Mouse (Mus musculus) embryonic facial prominence, embryonic 13.5 days (tissue): Measurements from ENCODE around the gene Canx. TPM values are rescaled to one million over a fixed set of nuclear protein-coding genes. Genes with fewer than 3 reads are reported as not detected.

Experiments
- ATAC-seq: fragments of 200-750 bp; cut with Nextera tagmentation; 2 replicates; pipeline ENCODE4 v1.8.0; 2017; ENCODE audit warnings: low read depth; ENCODE audit not compliant: insufficient number of reproducible peaks, insufficient read depth, low FRiP score, low TSS enrichment
- H3K27ac ChIP-seq: fragments of 300-500 bp; sonication (generic); 2 replicates; pipeline ENCODE4 v1.5.1; 2015; ENCODE audit warnings: moderate library complexity, mild to moderate bottlenecking, inconsistent platforms
- H3K27me3 ChIP-seq: fragments of 300-500 bp; sonication (generic); 2 replicates; pipeline ENCODE4 v1.6.1; 2015; ENCODE audit warnings: mild to moderate bottlenecking, inconsistent platforms
- H3K36me3 ChIP-seq: fragments of 300-500 bp; sonication (generic); 2 replicates; pipeline ENCODE4 v1.6.1; 2015; ENCODE audit warnings: mild to moderate bottlenecking, inconsistent platforms
- H3K4me1 ChIP-seq: fragments of 300-500 bp; sonication (generic); 2 replicates; pipeline ENCODE4 v1.6.1; 2015; ENCODE audit warnings: inconsistent platforms
- H3K4me2 ChIP-seq: fragments of 300-500 bp; sonication (generic); 2 replicates; pipeline ENCODE4 v1.6.1; 2015; ENCODE audit warnings: moderate library complexity, mild to moderate bottlenecking, inconsistent platforms
- H3K4me3 ChIP-seq: fragments of 300-500 bp; sonication (generic); 2 replicates; pipeline ENCODE4 v1.5.1; 2015; ENCODE audit warnings: mild to moderate bottlenecking, inconsistent platforms
- H3K9ac ChIP-seq: fragments of 300-500 bp; sonication (generic); 2 replicates; pipeline ENCODE4 v1.6.1; 2015; ENCODE audit warnings: mild to moderate bottlenecking, inconsistent platforms
- H3K9me3 ChIP-seq: fragments of 300-500 bp; sonication (generic); 2 replicates; pipeline ENCODE4 v1.6.1; 2016; ENCODE audit warnings: inconsistent platforms
- WGBS: fragments of 180-500 bp; shearing (Covaris S2); methylation state at CpG from one replicate; pipeline ENCODE4 v1.1.7; 2015; ENCODE audit warnings: mixed read lengths; 5-methylcytosine and 5-hydroxymethylcytosine counted together
- polyA plus RNA-seq: library from polyadenylated mRNA; unstranded; fragments of >200 nt; fragmentation: Nextera tagmentation; extraction: Ambion mirVana; gene quantifications from 2 replicates; pipeline ENCODE4 v1.2.1, GENCODE M21; 2015

Gene Canx
- polyA plus RNA-seq, result 289 and 322 TPM in 2 replicates

DNA sequence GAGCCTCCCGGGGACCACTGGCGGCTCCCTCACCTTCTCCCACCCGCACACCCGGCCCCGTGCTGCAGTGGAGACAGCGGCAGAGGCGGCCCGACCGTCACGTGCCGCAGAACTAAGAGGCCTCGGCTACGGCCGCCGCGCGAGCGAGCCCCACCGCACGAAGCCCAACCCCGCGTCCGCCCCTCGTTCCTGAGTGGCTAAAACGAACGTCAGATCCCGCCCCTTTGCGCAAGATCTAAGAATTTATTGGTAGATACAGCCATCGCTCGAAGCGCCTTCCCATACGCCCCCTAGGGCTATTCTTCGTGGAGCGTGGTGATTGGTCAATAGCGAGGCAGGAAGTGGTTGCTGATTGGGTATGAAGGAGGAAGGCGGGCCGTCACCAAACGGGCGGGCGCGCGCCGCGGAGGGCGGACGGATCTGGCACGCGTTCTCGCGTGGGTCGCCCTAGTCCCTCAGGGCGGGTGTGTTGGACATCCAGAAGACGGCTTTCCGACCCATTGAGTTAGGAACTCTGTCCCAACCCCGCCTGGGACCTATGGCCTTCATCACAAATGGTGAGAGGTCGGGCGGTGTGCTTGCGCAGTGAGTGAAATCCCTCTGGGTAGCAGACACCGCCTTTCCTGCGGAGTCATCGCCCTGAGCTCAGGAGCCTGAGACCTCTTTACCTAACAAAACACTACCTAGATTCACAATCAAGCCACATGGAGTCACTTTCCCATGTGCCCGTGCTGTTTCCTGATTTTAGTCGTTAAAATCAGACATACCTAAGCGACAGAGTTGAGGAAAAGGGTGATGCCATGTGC lies at the start of gene Canx:
Gene Canx (minus strand): TSS at position 178 of the 806 bp plus-strand sequence.
- peaks cover 2% of the 10 kb centered on the region; the same call in 1 of the 2 replicates for H3K36me3 ChIP-seq
- peak; percentile 97 for ATAC-seq
- H3K27me3 ChIP-seq, result no peaks in the 10 kb centered on the region
- H3K9me3 ChIP-seq, result no peaks in the 10 kb centered on the region
- under 1% methylated on average over 64 of the region's 64 CpGs for WGBS
- H3K27ac ChIP-seq, result peak within 1 kb of the TSS; percentile 92
- peak within 1 kb of the TSS; percentile 88 for H3K4me2 ChIP-seq
- H3K4me3 ChIP-seq, result peak within 1 kb of the TSS; percentile 75
- H3K4me1 ChIP-seq, result peaks cover 39% of the 10 kb centered on the region
- peak within 1 kb of the TSS; percentile 98 for H3K9ac ChIP-seq

DNA sequence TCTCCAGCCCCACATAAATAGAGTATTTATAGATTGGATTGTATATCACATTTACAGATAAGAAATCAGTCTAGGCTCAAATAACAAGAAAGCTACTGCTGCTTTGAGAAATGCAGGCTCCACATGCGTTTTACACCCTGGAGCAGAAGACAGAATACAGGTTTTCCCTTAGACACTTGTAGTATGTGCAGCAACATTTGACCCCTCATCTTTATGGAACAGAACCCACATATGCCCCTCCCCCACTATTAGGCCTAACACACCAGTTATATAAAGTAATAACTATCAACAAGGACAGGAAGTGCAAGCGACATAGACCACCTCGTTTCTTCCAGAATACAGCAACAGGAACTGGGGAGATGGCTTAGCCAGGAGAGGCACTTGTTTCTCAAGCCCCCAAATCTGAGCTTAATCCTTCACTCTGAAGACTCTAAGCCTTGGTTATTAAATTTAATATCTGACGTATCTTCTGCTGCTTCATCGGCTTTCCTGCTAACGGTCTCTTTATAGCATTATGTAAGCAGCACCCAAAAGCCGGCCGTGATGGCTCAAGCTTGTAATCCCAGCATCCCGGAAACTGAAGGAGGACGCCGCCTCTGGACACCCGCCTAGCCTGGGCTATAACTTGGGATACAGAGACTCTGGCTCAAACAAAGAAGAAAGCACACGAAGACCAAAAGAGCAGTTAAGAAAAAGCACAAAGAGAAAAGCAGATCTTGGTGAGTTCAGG lies 49.0 kb upstream of the Canx start:
- Histone ChIP-seq H3K27ac (no peak overlapping the region), H3K9me3 (no peaks in the 10 kb centered on the region), H3K9ac (no peak overlapping the region), H3K27me3 (no peaks in the 10 kb centered on the region), H3K4me2 (no peak overlapping the region), H3K4me3 (no peak overlapping the region), H3K36me3 (peaks cover 5% of the 10 kb centered on the region), H3K4me1 (peaks cover 22% of the 10 kb centered on the region)
- ATAC-seq, result no peak
- 85% methylated on average over 13 of the region's 13 CpGs for WGBS

DNA sequence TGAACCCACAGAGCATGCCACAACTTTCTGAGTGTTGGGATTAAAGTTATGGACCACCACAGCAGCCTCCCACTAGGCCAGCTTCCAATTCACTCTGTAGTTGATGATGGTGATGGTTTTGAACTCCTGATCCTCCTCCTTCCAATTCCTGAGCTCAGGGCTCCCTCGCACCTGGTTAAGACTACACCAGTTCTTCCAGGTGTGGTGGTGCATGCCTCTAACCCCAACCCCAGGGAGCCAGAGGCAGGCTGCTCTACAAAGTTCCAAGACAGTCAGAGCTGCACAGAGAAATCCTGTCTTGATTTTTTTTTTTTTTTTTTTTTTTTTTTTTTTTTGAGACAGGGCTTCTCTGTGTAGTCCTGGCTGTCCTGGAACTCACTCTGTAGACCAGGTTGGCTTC lies 48.1 kb upstream of the Canx start:
- Histone ChIP-seq H3K4me3 (no peak overlapping the region), H3K4me1 (peaks cover 20% of the 10 kb centered on the region), H3K27ac (no peak overlapping the region), H3K9ac (no peak overlapping the region), H3K4me2 (no peak overlapping the region), H3K36me3 (no peaks in the 10 kb centered on the region), H3K27me3 (no peaks in the 10 kb centered on the region), H3K9me3 (no peaks in the 10 kb centered on the region)
- no peak for ATAC-seq
- 100% methylated on average over 1 of the region's 1 CpGs for WGBS

DNA sequence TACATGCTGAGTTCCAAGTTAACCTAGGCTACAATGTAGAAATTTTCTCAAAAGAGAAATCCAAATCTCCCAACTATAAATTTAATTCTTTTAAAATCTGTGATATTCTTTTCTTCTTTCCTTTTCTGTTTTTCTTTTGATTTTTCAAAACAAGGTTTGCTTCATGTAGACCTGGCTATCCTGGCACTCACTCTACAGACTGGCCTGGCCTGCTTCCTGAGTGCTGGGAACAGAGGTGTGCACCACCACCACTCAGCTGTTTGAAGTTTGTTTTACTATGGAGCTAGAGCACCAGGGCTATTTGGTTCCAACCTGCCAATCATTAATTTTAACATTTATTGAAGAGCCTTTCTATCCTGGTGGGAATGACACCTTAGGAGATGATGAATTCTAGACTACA lies 47.6 kb upstream of the Canx start:
- H3K27me3 ChIP-seq, result no peaks in the 10 kb centered on the region
- no peak overlapping the region for H3K9ac ChIP-seq
- no peaks in the 10 kb centered on the region for H3K36me3 ChIP-seq
- H3K27ac ChIP-seq, result no peak overlapping the region
- no peak overlapping the region for H3K4me3 ChIP-seq
- no peak for ATAC-seq
- peaks cover 20% of the 10 kb centered on the region for H3K4me1 ChIP-seq
- no peaks in the 10 kb centered on the region for H3K9me3 ChIP-seq
- no peak overlapping the region for H3K4me2 ChIP-seq

DNA sequence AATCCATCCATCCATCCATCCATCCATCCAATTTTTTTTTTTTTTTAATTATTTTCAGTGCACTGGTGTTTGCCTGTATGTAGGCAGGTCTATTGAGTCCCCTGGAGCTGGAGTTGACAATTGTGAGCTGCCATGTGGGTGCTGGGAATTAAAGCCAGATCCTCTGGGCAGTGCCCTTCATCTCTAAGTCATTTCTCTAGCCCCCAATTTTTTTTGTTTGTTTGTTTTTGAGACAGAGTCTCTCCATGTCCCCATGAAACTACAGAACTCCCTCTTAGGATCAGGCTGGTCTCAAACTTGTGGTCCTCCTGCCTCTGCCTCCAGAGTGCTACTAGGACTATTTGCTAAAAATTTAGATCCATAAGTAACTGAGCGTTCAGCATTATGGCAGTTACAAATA lies 46.4 kb upstream of the Canx start:
- WGBS, result 92% methylated on average over 1 of the region's 1 CpGs
- no peak overlapping the region for H3K27ac ChIP-seq
- no peaks in the 10 kb centered on the region for H3K36me3 ChIP-seq
- H3K4me1 ChIP-seq, result peaks cover 20% of the 10 kb centered on the region
- no peak for ATAC-seq
- peak overlapping the region; percentile 74; the same call in 1 of the 2 replicates for H3K9ac ChIP-seq
- H3K9me3 ChIP-seq, result no peaks in the 10 kb centered on the region
- no peaks in the 10 kb centered on the region for H3K27me3 ChIP-seq
- H3K4me2 ChIP-seq, result peak overlapping the region; percentile 70
- peak overlapping the region; percentile 45; the same call in 1 of the 2 replicates for H3K4me3 ChIP-seq

DNA sequence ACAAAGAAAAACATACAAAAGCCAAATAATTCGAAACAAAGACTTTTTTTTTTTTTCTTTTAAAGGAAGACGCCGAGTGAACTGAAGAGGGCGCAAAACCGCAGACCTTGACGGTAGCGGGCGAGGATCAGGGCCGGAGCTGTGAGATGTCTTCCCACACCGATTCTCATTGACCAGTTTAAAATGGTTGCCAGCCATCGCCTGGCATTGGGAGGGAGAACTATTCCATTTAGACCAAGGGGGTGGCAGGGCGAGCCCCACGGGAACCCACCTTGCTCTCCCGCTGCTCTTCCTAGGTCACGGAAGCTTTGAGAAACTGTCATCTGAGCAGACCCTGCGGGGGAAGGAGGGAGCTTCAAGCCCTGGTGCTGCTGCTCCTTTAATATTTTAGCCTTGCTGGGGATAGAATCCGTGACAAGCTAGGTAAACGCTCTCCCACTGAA lies 45.9 kb upstream of the Canx start:
- Histone ChIP-seq H3K36me3 (no peaks in the 10 kb centered on the region), H3K27me3 (no peaks in the 10 kb centered on the region), H3K4me3 (peak overlapping the region; percentile 45), H3K27ac (peak overlapping the region; percentile 62; the same call in 1 of the 2 replicates), H3K4me2 (peak overlapping the region; percentile 70), H3K9me3 (no peaks in the 10 kb centered on the region), H3K4me1 (peaks cover 18% of the 10 kb centered on the region), H3K9ac (peak overlapping the region; percentile 74)
- WGBS, result 1% methylated on average over 18 of the region's 18 CpGs
- ATAC-seq, result no peak

DNA sequence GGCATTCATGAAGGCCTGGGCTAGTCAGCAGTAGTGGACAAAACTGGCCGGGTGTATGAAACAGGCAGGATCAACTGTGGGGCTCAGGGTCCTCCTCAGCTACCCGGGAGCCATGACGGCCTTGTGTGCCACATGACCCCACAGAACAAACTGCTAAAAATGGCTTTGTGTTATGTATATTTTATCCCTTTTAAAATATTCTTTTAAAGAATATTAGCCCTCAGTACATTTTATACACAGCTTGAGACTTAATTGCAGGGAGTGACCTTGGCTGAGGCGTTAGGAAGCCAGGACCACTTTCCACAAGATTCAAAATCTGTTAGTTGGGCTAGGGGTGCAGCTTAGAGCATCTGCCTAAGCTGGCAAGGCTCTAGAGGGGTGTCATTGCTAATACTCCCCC lies 45.5 kb upstream of the Canx start:
- no peak for ATAC-seq
- H3K36me3 ChIP-seq, result no peaks in the 10 kb centered on the region
- H3K27me3 ChIP-seq, result no peaks in the 10 kb centered on the region
- H3K27ac ChIP-seq, result 0 out of 2 replicates have a peak overlapping the region, but pooled peaks have one; percentile 33
- no peak overlapping the region for H3K4me3 ChIP-seq
- H3K4me2 ChIP-seq, result peak overlapping the region; percentile 70
- no peaks in the 10 kb centered on the region for H3K9me3 ChIP-seq
- peaks cover 14% of the 10 kb centered on the region for H3K4me1 ChIP-seq
- H3K9ac ChIP-seq, result peak overlapping the region; percentile 74; the same call in 1 of the 2 replicates
- 53% methylated on average over 4 of the region's 4 CpGs for WGBS

DNA sequence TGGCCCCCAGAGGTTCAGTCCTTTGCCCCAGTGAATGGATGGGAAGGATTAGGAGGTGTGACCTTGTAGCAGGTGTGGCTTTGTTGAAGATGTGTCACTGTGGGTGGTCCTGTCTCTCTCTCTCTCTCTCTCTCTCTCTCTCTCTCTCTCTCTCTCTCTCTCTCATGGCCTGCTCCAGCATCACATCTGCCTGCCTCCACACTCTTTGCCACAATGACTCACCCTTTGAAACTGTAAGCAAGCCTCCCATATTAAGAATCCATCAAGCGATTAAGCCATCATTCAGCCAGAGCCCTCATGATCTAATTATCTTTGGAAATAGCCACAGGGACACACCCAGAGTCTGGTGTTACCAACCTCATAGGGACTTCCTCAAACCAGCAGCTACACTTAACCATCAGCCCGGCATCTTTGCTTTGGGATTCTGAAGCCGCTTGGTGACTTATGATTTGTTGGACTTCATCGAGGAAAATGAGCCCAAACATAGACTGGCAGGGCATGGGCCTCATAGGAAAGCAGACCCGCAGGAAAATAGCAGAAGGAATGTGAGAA lies 44.0 kb upstream of the Canx start:
- H3K36me3 ChIP-seq, result no peaks in the 10 kb centered on the region
- H3K27ac ChIP-seq, result no peak overlapping the region
- no peaks in the 10 kb centered on the region for H3K27me3 ChIP-seq
- no peak overlapping the region for H3K9ac ChIP-seq
- ATAC-seq, result no peak
- H3K9me3 ChIP-seq, result no peaks in the 10 kb centered on the region
- H3K4me2 ChIP-seq, result no peak overlapping the region
- H3K4me3 ChIP-seq, result no peak overlapping the region
- H3K4me1 ChIP-seq, result peaks cover 12% of the 10 kb centered on the region
- 82% methylated on average over 5 of the region's 5 CpGs for WGBS

DNA sequence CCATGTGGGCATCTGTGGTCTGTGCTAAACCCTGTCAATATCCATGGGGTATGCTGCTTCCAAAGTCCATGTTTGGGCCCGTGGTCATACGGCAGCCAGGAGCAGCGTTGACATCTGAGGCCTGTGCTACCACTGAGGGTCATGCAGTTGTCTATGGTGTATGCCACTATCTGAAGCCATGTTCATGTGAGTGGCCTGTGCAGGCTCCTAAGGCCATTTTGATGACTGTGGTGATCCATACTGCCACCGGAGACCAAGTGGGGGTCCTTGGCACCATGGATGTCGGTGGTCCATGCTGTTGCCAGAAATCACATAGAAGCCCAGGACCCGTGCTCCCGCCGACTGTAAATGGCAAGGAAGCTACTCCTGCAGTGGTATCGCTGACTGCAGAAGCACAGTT lies 42.1 kb upstream of the Canx start:
- H3K4me1 ChIP-seq, result peaks cover 12% of the 10 kb centered on the region
- WGBS, result 87% methylated on average over 9 of the region's 9 CpGs

DNA sequence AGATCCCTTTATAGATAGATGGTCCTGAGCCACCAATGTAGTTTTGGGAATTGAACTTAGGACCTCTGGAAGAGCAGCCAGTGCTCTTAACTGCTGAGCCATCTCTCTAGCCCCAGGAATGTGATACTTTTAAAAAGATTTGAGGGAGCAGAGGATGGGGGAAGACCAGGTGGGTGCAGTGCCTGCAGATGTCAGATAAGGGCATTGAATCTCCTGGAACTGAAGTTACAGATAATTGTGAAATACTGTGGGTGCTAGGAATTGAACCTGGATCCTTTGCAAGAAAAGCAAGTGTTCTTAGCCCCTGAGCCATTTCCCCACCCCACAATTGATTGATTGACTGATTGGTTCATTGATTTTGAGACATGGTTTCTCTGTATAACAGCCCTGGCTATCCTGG lies 39.8 kb upstream of the Canx start:
- no peak overlapping the region for H3K27ac ChIP-seq
- H3K4me1 ChIP-seq, result no peaks in the 10 kb centered on the region
- no peak for ATAC-seq
- H3K9me3 ChIP-seq, result no peaks in the 10 kb centered on the region
- H3K36me3 ChIP-seq, result no peaks in the 10 kb centered on the region
- H3K27me3 ChIP-seq, result no peaks in the 10 kb centered on the region; the same call in 1 of the 2 replicates
- H3K4me2 ChIP-seq, result no peak overlapping the region
- no peak overlapping the region for H3K9ac ChIP-seq
- no peak overlapping the region for H3K4me3 ChIP-seq

More for the DNA sequence above, 42.1 kb upstream of the Canx start:
- H3K27ac ChIP-seq, result no peak overlapping the region
- H3K27me3 ChIP-seq, result no peaks in the 10 kb centered on the region
- H3K4me2 ChIP-seq, result no peak overlapping the region
- no peaks in the 10 kb centered on the region for H3K36me3 ChIP-seq
- ATAC-seq, result no peak
- H3K9me3 ChIP-seq, result no peaks in the 10 kb centered on the region
- no peak overlapping the region for H3K4me3 ChIP-seq
- H3K9ac ChIP-seq, result no peak overlapping the region

DNA sequence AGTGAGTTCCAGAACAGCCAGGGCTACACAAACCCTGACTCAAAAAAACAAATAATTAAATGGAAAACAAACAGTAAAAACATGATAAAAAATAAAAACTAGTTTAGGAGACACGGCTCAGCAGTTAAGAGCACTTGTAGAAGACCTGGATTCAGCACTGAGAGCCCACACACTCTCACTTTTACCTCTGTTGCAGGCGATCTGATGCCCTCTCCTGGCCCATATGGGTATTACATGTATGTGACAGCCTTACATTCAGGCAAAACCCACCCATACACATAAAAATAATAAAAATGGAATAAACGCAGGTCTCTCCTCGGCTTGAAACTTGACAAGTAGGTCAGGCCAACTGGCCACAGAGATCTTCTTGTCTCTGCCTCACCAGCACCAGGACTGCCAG lies 39.1 kb upstream of the Canx start:
- 11% methylated on average over 4 of the region's 4 CpGs for WGBS
- no peak for ATAC-seq
- H3K9me3 ChIP-seq, result no peaks in the 10 kb centered on the region

More for the DNA sequence above, 39.1 kb upstream of the Canx start:
- Histone ChIP-seq H3K4me3 (no peak overlapping the region), H3K27me3 (no peaks in the 10 kb centered on the region; the same call in 1 of the 2 replicates), H3K36me3 (no peaks in the 10 kb centered on the region), H3K4me2 (no peak overlapping the region), H3K9ac (no peak overlapping the region), H3K27ac (no peak overlapping the region), H3K4me1 (no peaks in the 10 kb centered on the region)
